Mouse (Mus musculus) midbrain, embryonic 12.5 days (tissue): ENCODE results near the gene Brd7. TPM values are rescaled to one million over a fixed set of nuclear protein-coding genes. Genes with fewer than 3 reads are reported as not detected.
A peak's percentile ranks its signal among the peaks of the same experiment; 100 is the strongest.

ENCODE experiments used
- ATAC-seq: fragments of 200-750 bp; cut with Nextera tagmentation; 2 replicates; pipeline ENCODE4 v1.8.0; 2017; ENCODE audit warnings: low read depth, moderate TSS enrichment, moderate library complexity; ENCODE audit not compliant: low FRiP score
- H3K27ac ChIP-seq: fragments of 300-500 bp; sonication (generic); replicated peaks from 2 replicates; pipeline ENCODE4 v1.5.1; 2016; ENCODE audit warnings: mild to moderate bottlenecking
- H3K27me3 ChIP-seq: fragments of 300-500 bp; sonication (generic); 2 replicates; pipeline ENCODE4 v1.6.1; 2016; ENCODE audit warnings: mild to moderate bottlenecking
- H3K36me3 ChIP-seq: fragments of 300-500 bp; sonication (generic); 2 replicates; pipeline ENCODE4 v1.6.1; 2016
- H3K4me1 ChIP-seq: fragments of 300-500 bp; sonication (generic); 2 replicates; pipeline ENCODE4 v1.6.1; 2016
- H3K4me2 ChIP-seq: fragments of 300-500 bp; sonication (generic); replicated peaks from 2 replicates; pipeline ENCODE4 v1.6.1; 2016; ENCODE audit warnings: mild to moderate bottlenecking, moderate library complexity
- H3K4me3 ChIP-seq: fragments of 300-500 bp; sonication (generic); 2 replicates; pipeline ENCODE4 v1.5.1; 2016; ENCODE audit warnings: mild to moderate bottlenecking
- H3K9ac ChIP-seq: fragments of 300-500 bp; sonication (generic); replicated peaks from 2 replicates; pipeline ENCODE4 v1.6.1; 2016; ENCODE audit warnings: mild to moderate bottlenecking, moderate library complexity
- H3K9me3 ChIP-seq: fragments of 300-500 bp; sonication (generic); 2 replicates; pipeline ENCODE4 v1.6.1; 2016; ENCODE audit warnings: mild to moderate bottlenecking
- WGBS: fragments of 180-500 bp; shearing (Covaris S2); methylation state at CpG from one replicate; pipeline ENCODE4 v1.1.7; 2016; 5-methylcytosine and 5-hydroxymethylcytosine counted together
- polyA plus RNA-seq: library from polyadenylated mRNA; unstranded; fragments of >200 nt; fragmentation: Nextera tagmentation; extraction: Ambion mirVana; gene quantifications from 2 replicates; pipeline ENCODE4 v1.2.1, GENCODE M21; 2016

Gene Brd7
- 83.9 and 95.5 TPM in 2 replicates for polyA plus RNA-seq

- peak within 1 kb of the TSS; percentile 92 for H3K4me2 ChIP-seq
- peaks cover 22% of the 10 kb centered on the region for H3K4me1 ChIP-seq
- H3K4me3 ChIP-seq = peak within 1 kb of the TSS; percentile 85
- no peaks in the 10 kb centered on the region for H3K9me3 ChIP-seq
- H3K27ac ChIP-seq = peak within 1 kb of the TSS; percentile 85
- H3K27me3 ChIP-seq = peaks cover 4% of the 10 kb centered on the region; the same call in 1 of the 2 replicates
- ATAC-seq = peak; percentile 90
- peaks cover 27% of the 10 kb centered on the region for H3K36me3 ChIP-seq
- WGBS = under 1% methylated on average over 80 of the region's 91 CpGs
- peak within 1 kb of the TSS; percentile 98 for H3K9ac ChIP-seq
Measured at GRCm38 (mm10) chr8:88361708-88362428, at the start of gene Brd7. Gene Brd7, minus strand, starts transcription at chr8:88362194.

GRCm38 (mm10) chr8:88411461-88411860 is 49.5 kb upstream of the Brd7 start:
- no peak overlapping the region for H3K27ac ChIP-seq
- H3K36me3 ChIP-seq = no peaks in the 10 kb centered on the region
- no peaks in the 10 kb centered on the region for H3K4me1 ChIP-seq
- no peak overlapping the region for H3K9ac ChIP-seq
- H3K4me3 ChIP-seq = no peak overlapping the region
- no peak for ATAC-seq
- 0 out of 2 replicates have a peak, but pooled peaks cover under 1% of the 10 kb centered on the region for H3K9me3 ChIP-seq
- no peaks in the 10 kb centered on the region for H3K27me3 ChIP-seq
- 71% methylated on average over 6 of the region's 6 CpGs for WGBS
- H3K4me2 ChIP-seq = no peak overlapping the region

DNA sequence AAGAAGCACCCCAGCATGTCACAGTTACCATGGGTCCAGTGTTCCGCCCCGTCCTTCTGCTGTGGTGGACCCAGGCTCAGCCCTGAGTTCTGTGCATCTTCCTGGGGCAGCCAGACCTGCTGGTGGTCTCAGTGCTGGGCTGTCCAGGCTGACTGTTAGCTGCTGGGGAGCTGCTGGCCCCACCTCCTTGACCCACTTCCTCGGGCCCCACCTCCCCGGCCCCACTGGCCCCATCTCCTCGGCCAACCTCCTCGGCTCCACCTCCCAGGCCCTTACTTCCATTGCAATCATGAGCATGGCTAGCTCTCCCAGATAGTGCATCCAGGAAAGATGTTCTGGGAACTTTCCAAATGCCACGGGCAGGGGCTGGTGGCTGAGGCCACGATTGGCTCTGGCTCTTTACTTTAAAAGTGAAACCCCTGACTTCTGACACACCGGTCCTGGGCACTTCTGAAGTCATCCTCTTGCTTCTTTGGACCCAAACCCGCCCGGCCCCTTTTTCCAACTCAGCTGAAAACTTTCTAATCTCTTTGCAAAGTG is 47.5 kb upstream of the Brd7 start:
- peaks cover 4% of the 10 kb centered on the region; the same call in 1 of the 2 replicates for H3K9me3 ChIP-seq
- no peak overlapping the region for H3K4me2 ChIP-seq
- no peaks in the 10 kb centered on the region for H3K27me3 ChIP-seq
- ATAC-seq = no peak
- H3K9ac ChIP-seq = no peak overlapping the region
- no peaks in the 10 kb centered on the region for H3K36me3 ChIP-seq
- no peak overlapping the region for H3K27ac ChIP-seq
- no peaks in the 10 kb centered on the region for H3K4me1 ChIP-seq
- WGBS = 71% methylated on average over 11 of the region's 11 CpGs
- no peak overlapping the region for H3K4me3 ChIP-seq

DNA sequence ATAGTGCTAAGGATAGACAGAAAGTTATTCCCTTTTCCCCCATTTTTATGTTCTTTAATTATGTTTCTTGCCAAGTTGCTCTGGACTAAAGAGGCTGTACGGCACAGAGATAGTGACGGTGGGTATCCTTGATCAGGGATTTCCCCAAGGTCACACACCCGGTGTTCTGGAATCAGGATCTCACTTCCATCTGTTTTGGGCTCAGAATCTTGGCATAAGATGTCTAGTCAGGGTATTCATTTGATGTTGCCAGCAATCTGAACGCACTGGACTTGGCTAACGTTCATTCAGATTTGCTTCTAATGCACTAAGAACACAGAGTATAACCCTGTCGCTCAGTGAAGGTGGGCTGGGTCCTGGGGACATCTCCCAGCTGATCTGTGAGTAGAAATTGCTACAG is 45.7 kb upstream of the Brd7 start:
- no peak overlapping the region for H3K27ac ChIP-seq
- H3K9ac ChIP-seq = no peak overlapping the region
- H3K4me2 ChIP-seq = no peak overlapping the region
- no peak for ATAC-seq
- 95% methylated on average over 6 of the region's 6 CpGs for WGBS
- H3K4me1 ChIP-seq = no peaks in the 10 kb centered on the region
- no peaks in the 10 kb centered on the region for H3K36me3 ChIP-seq
- H3K9me3 ChIP-seq = peaks cover 4% of the 10 kb centered on the region; the same call in 1 of the 2 replicates
- no peaks in the 10 kb centered on the region for H3K27me3 ChIP-seq
- H3K4me3 ChIP-seq = no peak overlapping the region

DNA sequence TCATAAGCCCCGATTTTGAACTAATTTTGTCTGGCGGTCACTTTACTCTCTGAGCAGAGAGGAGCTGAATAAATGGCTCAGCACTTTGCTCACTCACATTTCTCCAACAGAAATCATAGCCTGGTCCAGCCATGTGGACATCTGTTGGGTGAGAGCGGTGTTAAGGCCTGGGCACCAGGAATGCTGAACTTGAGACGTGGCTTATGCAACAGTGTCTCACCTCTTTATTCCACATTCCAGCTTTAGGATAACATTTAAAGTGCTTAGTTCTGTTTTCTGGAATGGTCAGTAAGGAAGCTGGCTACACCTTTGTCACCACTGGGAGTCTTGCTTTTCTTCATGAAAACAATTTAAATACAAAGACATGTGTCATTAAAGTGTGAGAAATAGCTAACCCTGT is 36.1 kb upstream of the Brd7 start:
- Histone ChIP-seq H3K9me3 (no peaks in the 10 kb centered on the region), H3K27ac (no peak overlapping the region), H3K4me2 (no peak overlapping the region), H3K4me3 (no peak overlapping the region), H3K4me1 (no peaks in the 10 kb centered on the region), H3K27me3 (no peaks in the 10 kb centered on the region), H3K36me3 (no peaks in the 10 kb centered on the region), H3K9ac (no peak overlapping the region)
- WGBS = 92% methylated on average over 4 of the region's 4 CpGs
- ATAC-seq = no peak

- Histone ChIP-seq H3K9me3 (no peaks in the 10 kb centered on the region), H3K9ac (no peak overlapping the region), H3K36me3 (no peaks in the 10 kb centered on the region), H3K27ac (no peak overlapping the region), H3K27me3 (no peaks in the 10 kb centered on the region), H3K4me1 (no peaks in the 10 kb centered on the region), H3K4me3 (no peak overlapping the region), H3K4me2 (no peak overlapping the region)
- ATAC-seq = no peak
- 91% methylated on average over 3 of the region's 3 CpGs for WGBS
Measured at GRCm38 (mm10) chr8:88393298-88393697, 31.3 kb upstream of the Brd7 start.

- H3K9me3 ChIP-seq = no peaks in the 10 kb centered on the region
- H3K9ac ChIP-seq = no peak overlapping the region
- no peaks in the 10 kb centered on the region for H3K4me1 ChIP-seq
- H3K36me3 ChIP-seq = no peaks in the 10 kb centered on the region
- 94% methylated on average over 1 of the region's 1 CpGs for WGBS
- no peak for ATAC-seq
- H3K4me3 ChIP-seq = no peak overlapping the region
- no peak overlapping the region for H3K4me2 ChIP-seq
- no peak overlapping the region for H3K27ac ChIP-seq
- H3K27me3 ChIP-seq = no peaks in the 10 kb centered on the region
Measured at GRCm38 (mm10) chr8:88390749-88391148, 28.8 kb upstream of the Brd7 start.

DNA sequence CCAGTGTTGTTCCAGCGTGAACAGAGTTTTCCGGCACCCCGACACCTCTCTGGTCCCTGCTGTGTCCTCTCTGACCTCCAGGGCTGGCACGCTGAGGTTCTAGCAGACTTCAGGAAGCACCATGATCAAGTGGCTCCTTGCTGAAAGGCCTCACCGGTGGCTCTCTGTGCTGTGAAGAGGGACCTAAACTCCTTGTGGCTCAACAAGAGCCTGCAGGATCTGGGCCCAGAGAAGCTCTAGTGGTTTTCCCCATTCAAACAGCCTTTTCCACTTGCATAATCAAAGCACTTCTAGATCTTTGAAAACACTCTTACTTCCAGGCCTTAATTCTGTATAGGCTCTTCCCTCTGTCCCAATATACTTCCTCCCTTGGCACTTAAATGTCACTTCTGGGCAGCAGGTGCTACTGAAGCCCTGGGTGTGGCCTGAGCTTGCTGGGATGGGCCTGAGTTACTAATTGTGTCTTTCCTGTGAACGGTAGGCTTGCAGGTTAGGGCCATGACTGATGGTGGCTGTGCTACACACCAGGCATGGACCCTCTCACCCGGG is 26.8 kb upstream of the Brd7 start:
- H3K4me2 ChIP-seq = no peak overlapping the region
- no peak for ATAC-seq
- no peak overlapping the region for H3K9ac ChIP-seq
- WGBS = 82% methylated on average over 7 of the region's 7 CpGs
- H3K9me3 ChIP-seq = no peaks in the 10 kb centered on the region
- H3K4me1 ChIP-seq = no peaks in the 10 kb centered on the region
- H3K36me3 ChIP-seq = no peaks in the 10 kb centered on the region
- H3K27ac ChIP-seq = no peak overlapping the region
- no peak overlapping the region for H3K4me3 ChIP-seq
- H3K27me3 ChIP-seq = no peaks in the 10 kb centered on the region

DNA sequence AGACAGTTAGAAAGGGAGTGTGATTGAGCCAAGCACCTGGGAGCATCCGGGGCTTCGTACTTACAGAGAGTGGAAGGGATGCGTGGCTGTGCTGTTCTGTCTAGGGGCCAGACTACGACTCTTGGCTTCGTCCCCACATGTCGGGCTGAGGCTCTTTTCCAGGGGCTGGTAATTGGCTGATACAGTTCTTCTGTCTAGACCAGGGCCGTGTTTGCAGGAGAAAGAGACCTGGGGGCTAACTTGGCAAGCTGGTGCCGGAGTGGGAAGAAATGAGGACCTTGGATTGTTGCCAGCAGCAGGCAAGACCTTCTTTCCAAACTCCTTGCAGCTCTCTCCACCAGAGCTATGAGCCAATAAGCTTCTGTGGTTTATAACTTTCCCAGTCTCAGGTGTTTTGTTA is 25.9 kb upstream of the Brd7 start:
- WGBS = 85% methylated on average over 8 of the region's 8 CpGs
- Histone ChIP-seq H3K4me1 (peaks cover under 1% of the 10 kb centered on the region), H3K27ac (no peak overlapping the region), H3K9ac (no peak overlapping the region), H3K4me2 (no peak overlapping the region), H3K9me3 (no peaks in the 10 kb centered on the region), H3K27me3 (no peaks in the 10 kb centered on the region), H3K4me3 (no peak overlapping the region), H3K36me3 (no peaks in the 10 kb centered on the region)
- no peak for ATAC-seq

GRCm38 (mm10) chr8:88383164-88383556 is 21.2 kb upstream of the Brd7 start:
- 86% methylated on average over 2 of the region's 2 CpGs for WGBS
- no peak overlapping the region for H3K4me3 ChIP-seq
- no peaks in the 10 kb centered on the region for H3K27me3 ChIP-seq
- no peak overlapping the region for H3K4me2 ChIP-seq
- no peaks in the 10 kb centered on the region for H3K36me3 ChIP-seq
- no peak for ATAC-seq
- 0 out of 2 replicates have a peak overlapping the region, but pooled peaks have one; percentile 52 for H3K27ac ChIP-seq
- H3K9me3 ChIP-seq = no peaks in the 10 kb centered on the region
- H3K9ac ChIP-seq = no peak overlapping the region
- H3K4me1 ChIP-seq = peaks cover 13% of the 10 kb centered on the region

- Histone ChIP-seq H3K9me3 (no peaks in the 10 kb centered on the region), H3K27ac (peak overlapping the region; percentile 52; the same call in 1 of the 2 replicates), H3K4me2 (peak overlapping the region; percentile 7; the same call in 1 of the 2 replicates), H3K9ac (no peak overlapping the region; the same call in 1 of the 2 replicates), H3K27me3 (no peaks in the 10 kb centered on the region), H3K4me1 (peaks cover 13% of the 10 kb centered on the region), H3K36me3 (no peaks in the 10 kb centered on the region), H3K4me3 (no peak overlapping the region)
- peak; percentile 30; the same call in 1 of the 2 replicates for ATAC-seq
- 52% methylated on average over 31 of the region's 31 CpGs for WGBS
Measured at GRCm38 (mm10) chr8:88382311-88383163, 20.5 kb upstream of the Brd7 start.

DNA sequence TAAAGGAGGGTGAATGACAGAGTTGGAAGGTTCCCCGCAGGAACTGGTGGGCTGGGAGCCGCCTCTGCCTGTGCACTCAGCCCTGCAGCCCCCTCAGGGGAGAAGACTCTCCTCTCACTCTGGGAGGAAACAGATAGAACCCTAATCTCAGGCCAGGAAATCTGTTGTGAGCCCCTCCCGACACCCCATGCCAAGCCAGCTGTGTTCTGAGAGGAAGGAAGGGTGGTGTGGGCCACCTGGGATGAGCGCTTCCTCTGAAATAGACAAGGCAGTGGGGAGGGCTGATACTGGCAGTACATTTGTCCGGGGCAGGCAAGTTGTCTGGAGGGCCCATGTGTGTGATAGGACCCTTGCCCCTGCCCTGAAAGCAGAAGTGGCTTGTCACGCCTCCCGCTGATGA is 18.5 kb upstream of the Brd7 start:
- Histone ChIP-seq H3K9ac (no peak overlapping the region), H3K36me3 (no peaks in the 10 kb centered on the region)

More for the DNA sequence above, 18.5 kb upstream of the Brd7 start:
- no peak for ATAC-seq
- Histone ChIP-seq H3K4me1 (peaks cover 31% of the 10 kb centered on the region), H3K4me3 (no peak overlapping the region), H3K9me3 (no peaks in the 10 kb centered on the region), H3K27ac (no peak overlapping the region), H3K27me3 (no peaks in the 10 kb centered on the region), H3K4me2 (no peak overlapping the region)
- WGBS = 81% methylated on average over 7 of the region's 7 CpGs
